Mouse (Mus musculus) kidney, postnatal 10 days (tissue): ENCODE results near the gene Postn.

Experiments used
- DNase-seq: peaks from one replicate; pipeline ENCODE4 v3.0.0; 2021; ENCODE audit warnings: mixed read lengths

Postn gene

GRCm38 (mm10) chr3:54420189-54420928, 59.5 kb downstream of the Postn start:
- DNase-seq, result no peak

DNA sequence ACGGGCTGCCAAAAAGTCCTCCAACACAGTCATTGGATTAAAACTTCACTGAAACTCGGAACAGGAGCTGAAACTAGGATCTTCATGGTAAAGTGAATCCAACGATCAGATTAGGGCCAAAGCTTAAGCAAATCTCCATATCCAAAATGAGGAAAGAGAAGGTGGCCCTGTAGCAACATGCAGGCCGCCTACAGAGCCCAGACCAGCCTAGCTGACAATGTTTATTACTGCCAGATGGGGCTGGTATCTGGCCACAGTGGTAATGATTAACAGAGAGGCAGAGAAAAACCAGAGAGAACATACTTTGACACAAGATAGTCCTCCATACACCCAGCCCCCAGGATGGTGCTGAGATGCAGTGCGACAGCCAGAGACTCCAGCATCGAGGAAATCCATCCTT, 60.1 kb downstream of the Postn start:
- DNase-seq, result no peak

DNA sequence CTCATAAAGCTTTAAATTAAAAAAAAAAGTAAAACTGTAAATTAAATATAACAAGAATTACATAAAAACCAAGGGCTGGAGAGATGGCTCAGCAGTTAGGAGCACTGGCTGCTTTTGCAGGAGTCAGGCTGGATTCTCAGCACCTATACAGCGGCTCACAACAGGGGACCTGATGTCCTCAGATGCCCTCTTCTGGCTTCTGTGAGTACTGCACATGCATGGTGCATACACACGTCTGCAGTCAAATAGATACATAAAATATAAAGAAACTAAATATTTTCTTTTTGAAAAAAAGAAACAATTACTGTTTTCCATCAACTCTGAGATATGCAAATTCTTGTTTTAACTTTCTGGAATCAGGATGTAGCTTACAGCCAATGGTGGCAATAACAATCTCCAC, 60.8 kb downstream of the Postn start:
- peak; percentile 15 for DNase-seq

DNA sequence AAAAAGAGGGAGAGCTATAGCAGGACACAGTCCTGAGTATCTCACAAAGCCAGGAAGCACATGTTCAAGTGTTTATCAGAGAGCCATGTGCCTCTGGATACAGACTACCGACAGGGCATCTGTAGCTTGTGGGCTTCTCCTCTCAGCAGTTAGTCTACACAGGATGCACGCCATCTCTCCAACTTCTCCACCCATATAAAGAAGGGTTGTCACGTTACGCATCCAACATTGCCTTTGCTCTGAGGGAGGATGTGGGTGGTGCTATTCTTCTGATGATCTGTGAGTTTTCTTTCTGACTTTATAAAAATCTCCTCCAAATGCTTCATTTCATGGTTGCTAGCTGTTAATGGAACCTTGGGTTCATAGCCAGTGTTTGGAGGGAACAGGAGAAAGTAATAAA, 63.2 kb downstream of the Postn start:
- DNase-seq, result no peak

- no peak for DNase-seq
Observed at GRCm38 (mm10) chr3:54431663-54432062, 70.8 kb downstream of the Postn start.

- DNase-seq, result no peak
Observed at GRCm38 (mm10) chr3:54432167-54432566, 71.3 kb downstream of the Postn start.

DNA sequence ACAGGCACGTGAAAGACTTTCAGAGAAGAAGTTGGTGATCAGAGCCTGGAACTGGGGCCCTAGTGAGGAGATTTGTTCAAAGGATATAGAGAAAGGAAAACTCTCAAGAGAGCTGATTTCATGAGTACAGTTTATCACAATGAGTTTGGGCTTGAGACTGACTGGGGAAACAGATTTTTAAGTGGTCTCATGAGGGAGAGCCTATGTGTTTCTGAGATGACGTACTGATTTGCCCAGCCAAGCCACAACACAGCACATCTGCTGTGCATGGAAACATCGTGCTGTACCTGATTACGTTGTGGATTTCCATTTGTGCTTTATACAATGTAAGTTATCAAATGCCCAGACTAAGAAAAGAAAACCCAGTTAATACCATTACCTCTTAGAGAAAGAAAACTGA, 71.7 kb downstream of the Postn start:
- no peak for DNase-seq

DNA sequence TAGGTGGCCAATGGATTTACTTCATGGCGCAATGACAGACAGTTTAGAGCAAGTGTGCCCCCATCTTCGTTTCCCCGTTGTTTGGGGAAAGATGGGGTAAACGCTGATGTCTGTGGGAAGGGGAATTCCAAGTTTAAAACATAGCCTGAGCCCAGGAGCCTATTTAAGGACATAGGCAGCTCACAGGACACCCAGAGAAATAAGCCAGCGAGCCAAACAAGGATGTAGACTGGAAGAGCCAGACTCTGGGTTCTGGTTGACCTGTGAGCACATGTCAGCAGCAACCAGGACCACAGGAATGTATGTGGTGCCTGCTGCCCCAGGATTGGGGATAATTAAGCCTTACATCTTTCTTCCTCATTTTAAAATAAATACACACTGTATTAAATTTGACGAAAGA, 73.7 kb downstream of the Postn start:
- DNase-seq, result no peak

GRCm38 (mm10) chr3:54436373-54436964, 75.6 kb downstream of the Postn start:
- DNase-seq, result no peak
